Mouse (Mus musculus) kidney, adult 2 months (tissue): ENCODE data around the gene Ccna2. TPM values are rescaled to one million over a fixed set of nuclear protein-coding genes. Genes with fewer than 3 reads are reported as not detected.
A peak's percentile ranks its signal among the peaks of the same experiment; 100 is the strongest.

Experiments used
- DNase-seq: peaks from one replicate; pipeline ENCODE4 v3.0.0; 2021
- H3K27ac ChIP-seq: fragments of 200-500 bp; 2 replicates; pipeline ENCODE4 v1.5.1; 2012; ENCODE audit warnings: low read depth, low read length, control low read depth, inconsistent platforms; ENCODE audit not compliant: insufficient read depth
- H3K27me3 ChIP-seq: fragments of 200-500 bp; replicated peaks from 2 replicates; pipeline ENCODE4 v1.6.1; 2012; ENCODE audit warnings: mild to moderate bottlenecking, moderate library complexity, low read length, inconsistent platforms; ENCODE audit not compliant: control insufficient read depth, insufficient read depth
- H3K36me3 ChIP-seq: fragments of 200-500 bp; 2 replicates; pipeline ENCODE4 v1.6.1; 2012; ENCODE audit warnings: mild to moderate bottlenecking, moderate library complexity, low read length, inconsistent platforms; ENCODE audit not compliant: control insufficient read depth, insufficient read depth
- H3K4me1 ChIP-seq: fragments of 200-500 bp; 2 replicates; pipeline ENCODE4 v1.6.1; 2011; ENCODE audit warnings: low read length; ENCODE audit not compliant: control insufficient read depth, insufficient read depth
- H3K4me3 ChIP-seq: fragments of 200-500 bp; 2 replicates; pipeline ENCODE4 v1.5.1; 2011; ENCODE audit warnings: mild to moderate bottlenecking, low read depth, low read length, control low read depth; ENCODE audit not compliant: insufficient read depth
- CTCF ChIP-seq: fragments of 200-500 bp; conservative IDR thresholded peaks from 2 replicates; pipeline ENCODE4 v1.5.1; 2011; ENCODE audit warnings: low read depth, mild to moderate bottlenecking, control low read depth, low read length, moderate library complexity, mixed read lengths; ENCODE audit not compliant: insufficient read depth, insufficient read length
- POLR2A ChIP-seq: fragments of 200-500 bp; IDR thresholded peaks from one replicate; pipeline ENCODE4 v1.6.1; 2011; ENCODE audit warnings: low read depth, low read length, control low read depth
- WGBS: fragments of 180-500 bp; shearing (Covaris S2); methylation state at CpG from one replicate; pipeline ENCODE4 v1.1.7; 2018; 5-methylcytosine and 5-hydroxymethylcytosine counted together
- polyA plus RNA-seq: library from polyadenylated mRNA; depleted of rRNA; stranded (reverse); fragments of >200 nt; gene quantifications from 2 replicates; pipeline ENCODE4 v1.2.3, GENCODE M21; 2012

The Ccna2 gene
- polyA plus RNA-seq, 1 experiment, result 1.7 TPM

- WGBS, result 10% methylated on average over 12 of the region's 12 CpGs
- Histone ChIP-seq H3K27me3 (no peaks in the 10 kb centered on the region), H3K27ac (no peak overlapping the region), H3K36me3 (peaks cover 8% of the 10 kb centered on the region), H3K4me3 (peak overlapping the region; percentile 87), H3K4me1 (no peaks in the 10 kb centered on the region)
- TF ChIP-seq POLR2A (no peak), CTCF (no peak)
- no peak for DNase-seq
These were observed 20.0 kb downstream of the Ccna2 start for GRCm38 (mm10) chr3:36551851-36552384.

DNA sequence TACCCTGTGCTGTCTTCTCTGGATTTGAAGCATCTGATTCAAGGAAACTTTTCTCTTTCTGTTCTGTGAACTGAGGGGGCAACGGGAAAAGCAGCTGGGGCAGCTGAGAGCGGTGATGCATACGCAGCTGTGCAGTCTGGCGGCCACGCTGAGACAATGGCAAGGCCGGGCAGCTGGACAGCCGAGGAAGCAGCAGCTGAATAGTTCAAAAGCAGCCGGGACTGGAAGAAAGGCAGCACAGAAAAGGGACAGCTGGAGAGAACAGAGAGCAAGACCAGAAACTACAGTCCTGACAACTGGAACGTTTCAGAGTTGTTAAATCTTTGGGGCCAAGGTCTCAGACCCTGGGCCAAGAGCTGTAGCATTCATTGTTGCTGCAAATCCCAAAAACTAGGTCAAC lies 20.6 kb downstream of the Ccna2 start:
- Histone ChIP-seq H3K4me1 (no peaks in the 10 kb centered on the region), H3K27ac (no peak overlapping the region), H3K27me3 (no peaks in the 10 kb centered on the region), H3K4me3 (no peak overlapping the region), H3K36me3 (peaks cover 8% of the 10 kb centered on the region)
- TF ChIP-seq POLR2A, result no peak
- TF ChIP-seq CTCF, result no peak
- no peak for DNase-seq
- 20% methylated on average over 9 of the region's 9 CpGs for WGBS

- TF ChIP-seq CTCF (no peak), POLR2A (no peak)
- WGBS, result 79% methylated on average over 3 of the region's 3 CpGs
- Histone ChIP-seq H3K27ac (no peak overlapping the region), H3K27me3 (no peaks in the 10 kb centered on the region), H3K36me3 (no peaks in the 10 kb centered on the region), H3K4me1 (no peaks in the 10 kb centered on the region), H3K4me3 (no peak overlapping the region)
- DNase-seq, result no peak
These were observed 27.0 kb downstream of the Ccna2 start for GRCm38 (mm10) chr3:36544961-36545360.

DNA sequence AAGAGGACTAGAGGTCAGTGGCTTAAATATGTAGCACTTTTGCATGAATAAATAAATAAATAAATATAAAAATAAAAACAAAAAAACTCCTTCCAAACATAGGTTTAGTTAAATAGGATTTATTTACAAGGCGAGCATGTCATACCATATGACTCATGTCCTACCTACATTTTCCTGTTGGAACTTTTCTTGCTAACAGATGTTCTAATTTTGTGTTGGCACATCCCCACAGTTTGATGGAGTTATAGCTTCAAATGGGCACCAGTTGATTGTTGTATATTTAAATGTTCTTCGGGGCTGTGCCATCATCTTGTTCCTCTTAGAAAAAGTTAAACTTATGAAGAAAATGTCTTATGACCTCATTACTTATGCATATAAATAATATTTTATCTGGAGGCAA lies 30.6 kb downstream of the Ccna2 start:
- Histone ChIP-seq H3K36me3 (no peaks in the 10 kb centered on the region), H3K27me3 (no peaks in the 10 kb centered on the region), H3K4me1 (no peaks in the 10 kb centered on the region), H3K27ac (no peak overlapping the region), H3K4me3 (no peak overlapping the region)
- 92% methylated on average over 2 of the region's 2 CpGs for WGBS
- no peak for TF ChIP-seq POLR2A
- TF ChIP-seq CTCF, result no peak
- no peak for DNase-seq

DNA sequence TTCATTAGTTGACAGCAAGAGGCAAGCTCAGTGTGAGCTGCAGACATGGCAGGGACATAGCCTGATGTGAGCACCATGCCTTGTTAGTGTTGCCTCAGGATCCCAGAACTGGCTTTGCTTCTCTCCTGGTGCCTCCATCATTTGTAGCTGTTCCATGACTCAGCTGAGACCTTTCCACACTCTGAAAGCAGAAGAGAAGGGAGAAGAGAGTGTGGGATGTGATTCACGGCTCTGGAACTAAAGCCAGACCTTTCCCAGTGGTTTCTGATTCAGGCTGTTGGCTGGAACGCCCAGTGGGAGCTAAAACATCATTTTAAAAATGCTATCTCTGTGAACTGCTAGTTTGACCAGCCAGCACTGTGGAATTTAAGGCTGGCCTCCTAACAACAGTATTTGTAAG lies 31.2 kb downstream of the Ccna2 start:
- 51% methylated on average over 2 of the region's 2 CpGs for WGBS

GRCm38 (mm10) chr3:36537701-36538470 lies 34.1 kb downstream of the Ccna2 start:
- Histone ChIP-seq H3K36me3 (no peaks in the 10 kb centered on the region), H3K4me1 (peaks cover 2% of the 10 kb centered on the region; the same call in 1 of the 2 replicates), H3K27ac (no peak overlapping the region), H3K27me3 (no peaks in the 10 kb centered on the region), H3K4me3 (no peak overlapping the region)
- DNase-seq, result no peak
- TF ChIP-seq CTCF (no peak), POLR2A (no peak)
- 74% methylated on average over 4 of the region's 4 CpGs for WGBS

More for the DNA sequence above, 31.2 kb downstream of the Ccna2 start:
- H3K36me3 ChIP-seq, result no peaks in the 10 kb centered on the region
- H3K27ac ChIP-seq, result no peak overlapping the region
- no peaks in the 10 kb centered on the region for H3K4me1 ChIP-seq
- no peak for DNase-seq
- no peak overlapping the region for H3K4me3 ChIP-seq
- no peak for TF ChIP-seq CTCF
- no peak for TF ChIP-seq POLR2A
- H3K27me3 ChIP-seq, result no peaks in the 10 kb centered on the region

DNA sequence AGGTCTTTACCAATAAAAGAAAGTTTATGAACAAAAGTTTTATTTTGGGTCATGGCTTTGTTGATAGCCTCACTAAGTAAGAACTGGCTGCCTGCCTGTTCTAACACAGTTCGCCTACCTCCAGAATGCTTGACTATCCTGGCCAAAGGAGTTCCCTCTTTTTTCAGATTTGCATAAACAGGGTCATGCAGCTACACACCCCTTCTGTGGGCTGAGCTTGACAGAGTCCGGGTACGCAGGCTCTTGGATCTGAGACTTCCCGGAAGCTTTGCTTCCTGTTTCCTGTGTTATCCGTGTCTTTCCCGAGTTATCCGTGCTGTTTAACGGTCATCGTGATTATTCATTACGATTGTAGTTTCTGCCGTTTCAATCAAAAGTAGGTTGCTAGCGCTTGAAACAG lies 35.9 kb downstream of the Ccna2 start:
- Histone ChIP-seq H3K27ac (no peak overlapping the region), H3K4me1 (peaks cover 4% of the 10 kb centered on the region; the same call in 1 of the 2 replicates), H3K36me3 (no peaks in the 10 kb centered on the region), H3K4me3 (no peak overlapping the region), H3K27me3 (no peaks in the 10 kb centered on the region)
- DNase-seq, result no peak
- TF ChIP-seq POLR2A (no peak), CTCF (no peak)
- WGBS, result 73% methylated on average over 12 of the region's 12 CpGs
